Mouse (Mus musculus): ENCODE data around the gene BC107364.

DNA sequence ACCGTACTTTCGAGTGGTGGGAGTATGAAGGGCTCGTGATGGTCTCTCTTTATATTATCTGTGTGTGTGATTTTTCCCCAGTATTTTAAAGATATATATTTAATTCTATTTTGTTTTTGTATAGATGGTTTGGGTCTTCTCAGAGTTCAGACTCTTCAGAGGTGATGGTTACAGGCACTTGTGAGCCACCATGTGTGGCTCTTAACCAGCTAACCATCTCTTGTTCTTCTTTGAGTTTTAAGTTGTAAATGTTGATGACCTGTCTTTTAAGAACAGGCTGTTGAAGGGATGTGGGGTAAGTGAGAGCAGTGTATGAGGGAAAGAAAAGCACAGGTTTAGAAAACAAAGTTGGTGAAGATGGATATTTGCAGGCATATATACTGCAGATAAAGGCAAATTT is 42.8 kb upstream of the BC107364 start:
- TF ChIP-seq CTCF (IDR thresholded peaks at IDR 0.05; ENCODE audit: borderline replicate concordance, control insufficient read depth, extremely low read depth, insufficient read depth, low read length, poor library complexity) (no peak), POLR2A (IDR thresholded peaks at IDR 0.05; ENCODE audit: control insufficient read depth, extremely low read depth, insufficient read depth, low read length, poor library complexity) (no peak)

All from thymus, adult 2 months (tissue).